Mouse (Mus musculus): ENCODE measurements around the gene Pde2a. TPM values are rescaled to one million over a fixed set of nuclear protein-coding genes. Genes with fewer than 3 reads are reported as not detected.

Pde2a gene
- total RNA-seq (2023): 74.9 TPM

GRCm38 (mm10) chr7:101421529-101421928, at the start of gene Pde2a:
TSS of gene Pde2a (plus strand) at chr7:101421691.

GRCm38 (mm10) chr7:101410267-101410936, 11.1 kb upstream of the Pde2a start, which contains the start of gene Gm45837:
TSS of gene Gm45837 (plus strand) at chr7:101410886.

Other genes starting within 250 kb of the Pde2a start
- gene Atg16l2, start 119.4 kb upstream of the Pde2a start, total RNA-seq (2023): 128 TPM
- gene Stard10, start 104.6 kb upstream of the Pde2a start, total RNA-seq (2023): 9.5 TPM
- 171 TPM for gene Arap1, start 73.6 kb upstream of the Pde2a start, total RNA-seq (2023)
- 31.4 TPM for gene Gm45837, start 10.8 kb upstream of the Pde2a start, total RNA-seq (2023)
- gene Art2b, start 163.9 kb downstream of the Pde2a start, total RNA-seq (2023): 20.6 TPM
- 21.1 TPM for gene Clpb, start 241.9 kb downstream of the Pde2a start, total RNA-seq (2023)